Comparison of ENCODE assay signal across 17 mouse cellular contexts in the genomic region with DNA sequence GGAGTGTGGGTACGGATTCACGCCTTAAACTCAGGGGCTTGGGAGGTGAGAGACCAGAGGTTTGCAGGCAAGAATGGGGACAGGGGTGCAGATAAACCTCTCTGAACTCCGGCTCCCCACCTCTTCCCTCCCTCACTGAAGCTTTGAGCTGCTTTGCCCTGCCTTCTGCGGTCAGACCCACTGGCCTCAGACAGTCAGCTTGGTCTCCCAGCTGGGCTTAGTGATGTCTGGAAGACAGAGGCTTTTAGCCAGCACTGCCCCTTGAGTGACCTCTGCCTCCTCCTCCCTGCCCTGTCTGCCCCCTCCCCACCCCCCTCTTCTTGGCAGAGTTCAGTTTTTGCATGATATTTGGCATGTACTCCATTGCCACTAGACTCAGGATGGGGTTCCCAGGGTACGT. TPM values are rescaled to one million over a fixed set of nuclear protein-coding genes. Genes with fewer than 3 reads are reported as not detected.
A peak's percentile ranks its signal among the peaks of the same experiment; 100 is the strongest.
DNase-seq lines count a peak whose midpoint lies in the region; ATAC-seq and TF ChIP-seq lines count a peak whose summit lies in the region.
"Had no signal": no experiment of that assay in that cellular context is flagged by ENCODE, and none has a peak within 500 bp of the region (broad histone marks: within the 10 kb centered on the region; RNA-seq: fewer than 3 reads in every experiment).

No protein-coding gene starts in this region.

- TF ChIP-seq POLR2A in myocyte (IDR thresholded peaks at IDR 0.05; ENCODE audit: insufficient read length, low read depth) = no peak

- H3ac ChIP-seq in myocyte (ENCODE audit: control insufficient read depth, insufficient read length) = no peak overlapping the region

- peak overlapping the region; percentile 97 for H3K4me2 ChIP-seq in forebrain, embryonic 12.5 days
- peak overlapping the region; percentile 97 for H3K4me2 ChIP-seq in hindbrain, embryonic 16.5 days (ENCODE audit: low read length)
- H3K4me2 ChIP-seq in myocyte (ENCODE audit: low read depth) = peak overlapping the region; percentile 45
- no peak overlapping the region for H3K4me2 ChIP-seq in intestine, embryonic 15.5 days (replicated peaks)

- H3K9ac ChIP-seq in forebrain, embryonic 12.5 days = 0 out of 2 replicates have a peak overlapping the region, but pooled peaks have one; percentile 65
- H3K9ac ChIP-seq in hindbrain, embryonic 16.5 days (ENCODE audit: low read depth, low read length) = peak overlapping the region; percentile 87; the same call in 1 of the 2 replicates
- H3K9ac ChIP-seq in intestine, embryonic 15.5 days = no peak overlapping the region
- H3K9ac ChIP-seq: embryonic facial prominence, embryonic 15.5 days had no signal

- TF ChIP-seq CTCF in layer of hippocampus, adult 2 months (conservative IDR thresholded peaks at IDR 0.05) = no peak

- H3K9me3 ChIP-seq in forebrain, embryonic 12.5 days = no peaks in the 10 kb centered on the region
- H3K9me3 ChIP-seq in hindbrain, embryonic 16.5 days (ENCODE audit: control insufficient read depth, low read length) = no peaks in the 10 kb centered on the region
- no peaks in the 10 kb centered on the region for H3K9me3 ChIP-seq in intestine, embryonic 15.5 days
- H3K9me3 ChIP-seq: embryonic facial prominence, embryonic 15.5 days had no signal

- H3K36me3 ChIP-seq in forebrain, embryonic 12.5 days (replicated peaks) = no peaks in the 10 kb centered on the region
- H3K36me3 ChIP-seq in hindbrain, embryonic 16.5 days (ENCODE audit: control insufficient read depth, insufficient read depth, low read length) = no peaks in the 10 kb centered on the region
- no peaks in the 10 kb centered on the region for H3K36me3 ChIP-seq in myocyte (ENCODE audit: control insufficient read depth, insufficient read depth)
- H3K36me3 ChIP-seq in intestine, embryonic 15.5 days = no peaks in the 10 kb centered on the region
- H3K36me3 ChIP-seq: embryonic facial prominence, embryonic 15.5 days had no signal

- no peaks in the 10 kb centered on the region for H3K79me2 ChIP-seq in myocyte (ENCODE audit: control insufficient read depth, insufficient read depth)

- peaks cover 50% of the 10 kb centered on the region for H3K27me3 ChIP-seq in forebrain, embryonic 12.5 days
- no peaks in the 10 kb centered on the region for H3K27me3 ChIP-seq in hindbrain, embryonic 16.5 days (replicated peaks; ENCODE audit: control insufficient read depth, insufficient read depth, low read length)
- H3K27me3 ChIP-seq in myocyte (ENCODE audit: control insufficient read depth, insufficient read depth, insufficient read length) = peaks cover 37% of the 10 kb centered on the region
- peaks cover 42% of the 10 kb centered on the region for H3K27me3 ChIP-seq in intestine, embryonic 15.5 days (replicated peaks)

- WGBS in forebrain, embryonic 12.5 days = 49% methylated on average over 5 of the region's 5 CpGs
- 28% methylated on average over 5 of the region's 5 CpGs for WGBS in hindbrain, embryonic 16.5 days
- 48% methylated on average over 5 of the region's 5 CpGs for WGBS in intestine, embryonic 15.5 days

- no peak for ATAC-seq in forebrain, embryonic 12.5 days (ENCODE audit: low FRiP score)
- ATAC-seq in hindbrain, embryonic 16.5 days = no peak
- ATAC-seq in intestine, embryonic 15.5 days = no peak
- ATAC-seq: inflammation-experienced regulatory T-cells, adult 6 months had no signal

- H3K27ac ChIP-seq in layer of hippocampus, adult 2 months = peak overlapping the region; percentile 97
- no peak overlapping the region for H3K27ac ChIP-seq in forebrain, embryonic 12.5 days
- 0 out of 2 replicates have a peak overlapping the region, but pooled peaks have one; percentile 12 for H3K27ac ChIP-seq in hindbrain, embryonic 16.5 days (ENCODE audit: low read depth, low read length)
- no peak overlapping the region for H3K27ac ChIP-seq in intestine, embryonic 15.5 days
- H3K27ac ChIP-seq: embryonic facial prominence, embryonic 15.5 days had no signal

- peak overlapping the region; percentile 75 for H3K4me3 ChIP-seq in layer of hippocampus, adult 2 months
- H3K4me3 ChIP-seq in forebrain, embryonic 12.5 days (replicated peaks) = peak overlapping the region; percentile 54; the same call in 1 of the 2 replicates
- H3K4me3 ChIP-seq in hindbrain, embryonic 16.5 days (ENCODE audit: low read length) = peak overlapping the region; percentile 71
- H3K4me3 ChIP-seq in myocyte = no peak overlapping the region
- no peak overlapping the region for H3K4me3 ChIP-seq in intestine, embryonic 15.5 days (replicated peaks)

- no peak for DNase-seq in layer of hippocampus, adult 2 months (ENCODE audit: low spot score in 2 of 2)
- DNase-seq in layer of hippocampus, postnatal 14 days (ENCODE audit: low spot score in 2 of 2) = no peak
- DNase-seq in spleen, adult 18-20 months = no peak
- no peak for DNase-seq in kidney, postnatal 4 days
- DNase-seq: adrenal gland, adult 2 months; cerebellum, postnatal 14 days; heart, adult 18-20 months; kidney, postnatal 10 days; lung, adult 2 months; thymus, adult 2 months had no signal

- H3K4me1 ChIP-seq in forebrain, embryonic 12.5 days = peaks cover 17% of the 10 kb centered on the region
- H3K4me1 ChIP-seq in hindbrain, embryonic 16.5 days (ENCODE audit: control insufficient read depth, insufficient read depth, low read depth, low read length) = peaks cover 17% of the 10 kb centered on the region
- H3K4me1 ChIP-seq in intestine, embryonic 15.5 days (replicated peaks) = peaks cover 9% of the 10 kb centered on the region

TF ChIP-seq in myocyte, 11 proteins besides CTCF, POLR2A, EP300 and RAD21:
- TF ChIP-seq TCF12 (IDR thresholded peaks at IDR 0.05; ENCODE audit: insufficient read depth, poor library complexity, severe bottlenecking) = no peak
- no peak for TF ChIP-seq MAX (IDR thresholded peaks at IDR 0.05; ENCODE audit: low read depth)
- no peak for TF ChIP-seq MYOG (IDR thresholded peaks at IDR 0.05; ENCODE audit: control insufficient read depth in 1 of 3, insufficient read depth in 1 of 3, insufficient read length in 2 of 3, low read depth in 2 of 3)
- no peak for TF ChIP-seq CEBPB (IDR thresholded peaks at IDR 0.05; ENCODE audit: insufficient read depth, poor library complexity, severe bottlenecking)
- no peak for TF ChIP-seq TCF3 (IDR thresholded peaks at IDR 0.05; ENCODE audit: insufficient read length, low read depth)
- TF ChIP-seq SRF (IDR thresholded peaks at IDR 0.05; ENCODE audit: control insufficient read depth, insufficient read length, low read depth) = no peak
- TF ChIP-seq POLR2AphosphoS2 (IDR thresholded peaks at IDR 0.05; ENCODE audit: insufficient read length, low read depth) = no peak
- TF ChIP-seq MYOD1 (IDR thresholded peaks at IDR 0.05; ENCODE audit: control insufficient read depth in 1 of 3, insufficient read length in 2 of 3, low read depth in 2 of 3) = no peak
- no peak for TF ChIP-seq REST (IDR thresholded peaks at IDR 0.05; ENCODE audit: insufficient read depth, insufficient read length)
- no peak for TF ChIP-seq E2F4 (IDR thresholded peaks at IDR 0.05; ENCODE audit: insufficient read depth)
- TF ChIP-seq USF1 (IDR thresholded peaks at IDR 0.05; ENCODE audit: low read depth) = no peak

RNA-seq across cellular contexts. Expression of gene Pacsin1, which starts 31.1 kb away (rescaled TPM):
- total RNA-seq in layer of hippocampus, adult 2 months (2021) = 100 to 1,000 TPM; 321 to 335 TPM
- 100 to 1,000 TPM; 270 to 280 TPM for total RNA-seq in layer of hippocampus, postnatal 14 days (2021)
- 9.0 and 12.7 TPM in 2 replicates for polyA plus RNA-seq in forebrain, embryonic 12.5 days (2016; fragmentation: Nextera tagmentation; extraction: Ambion mirVana)
- polyA plus RNA-seq in hindbrain, embryonic 16.5 days (2015; fragmentation: Nextera tagmentation; extraction: Ambion mirVana) = 67.0 and 77.9 TPM in 2 replicates
- 3.0 TPM for polyA plus RNA-seq in myocyte (2012; fragmentation: generic; extraction: Trizol)
- 2.6 and 2.7 TPM in 2 replicates for polyA plus RNA-seq in intestine, embryonic 15.5 days (2015; fragmentation: Nextera tagmentation; extraction: Ambion mirVana)

RNA-seq across cellular contexts. Expression of gene Spdef, which starts 42.4 kb away (rescaled TPM):
- under 1 TPM; 0.59 to 0.61 TPM for total RNA-seq in layer of hippocampus, adult 2 months (2021)
- total RNA-seq in layer of hippocampus, postnatal 14 days (2021) = under 1 TPM; 0.25 to 0.26 TPM
- polyA plus RNA-seq in forebrain, embryonic 12.5 days (2016; fragmentation: Nextera tagmentation; extraction: Ambion mirVana) = 0.37 TPM in 1 of 2 replicates, not detected in the other
- polyA plus RNA-seq in hindbrain, embryonic 16.5 days (2015; fragmentation: Nextera tagmentation; extraction: Ambion mirVana) = 0.60 and 1.6 TPM in 2 replicates
- polyA plus RNA-seq in myocyte (2012; fragmentation: generic; extraction: Trizol) = 0.05 TPM
- polyA plus RNA-seq in intestine, embryonic 15.5 days (2015; fragmentation: Nextera tagmentation; extraction: Ambion mirVana) = 14.1 and 17.1 TPM in 2 replicates
- polyA plus RNA-seq: inflammation-experienced regulatory T-cells, adult 6 months had no signal

RNA-seq across cellular contexts. Expression of gene Rps10, which starts 49.9 kb away (rescaled TPM):
- total RNA-seq in layer of hippocampus, adult 2 months (2021) = 100 to 1,000 TPM; 495 to 504 TPM
- 100 to 1,000 TPM; 413 to 460 TPM for total RNA-seq in layer of hippocampus, postnatal 14 days (2021)
- 699 and 734 TPM in 2 replicates for polyA plus RNA-seq in forebrain, embryonic 12.5 days (2016; fragmentation: Nextera tagmentation; extraction: Ambion mirVana)
- 404 and 408 TPM in 2 replicates for polyA plus RNA-seq in hindbrain, embryonic 16.5 days (2015; fragmentation: Nextera tagmentation; extraction: Ambion mirVana)
- 3,606 TPM for polyA plus RNA-seq in myocyte (2012; fragmentation: generic; extraction: Trizol)
- 973 and 1,022 TPM in 2 replicates for polyA plus RNA-seq in intestine, embryonic 15.5 days (2015; fragmentation: Nextera tagmentation; extraction: Ambion mirVana)

RNA-seq across cellular contexts. Expression of gene RPS10-NUDT3, which starts 51.4 kb away (rescaled TPM):
- not detected for total RNA-seq in layer of hippocampus, adult 2 months (2021)
- not detected for total RNA-seq in layer of hippocampus, postnatal 14 days (2021)
- not detected in 2 replicates for polyA plus RNA-seq in forebrain, embryonic 12.5 days (2016; fragmentation: Nextera tagmentation; extraction: Ambion mirVana)
- not detected in 2 replicates for polyA plus RNA-seq in hindbrain, embryonic 16.5 days (2015; fragmentation: Nextera tagmentation; extraction: Ambion mirVana)
- not detected for polyA plus RNA-seq in myocyte (2012; fragmentation: generic; extraction: Trizol)
- not detected in 2 replicates for polyA plus RNA-seq in intestine, embryonic 15.5 days (2015; fragmentation: Nextera tagmentation; extraction: Ambion mirVana)
- total RNA-seq: adrenal gland, adult 2 months had no signal
- polyA plus RNA-seq: adrenal gland, adult 2 months; embryonic facial prominence, embryonic 15.5 days; heart, embryonic 16.5 days; inflammation-experienced regulatory T-cells, adult 6 months; lung, adult 2 months; thymus, adult 2 months had no signal

Comparison
In these comparisons a context has a peak if more than half of its experiments do, and no peak if none do; other contexts are left out.
1. H3K27ac ChIP-seq: peak in layer of hippocampus, adult 2 months (single experiment) and hindbrain, embryonic 16.5 days (single experiment); none in forebrain, embryonic 12.5 days (single experiment) and intestine, embryonic 15.5 days (single experiment).
2. H3K4me3 ChIP-seq: peak in layer of hippocampus, adult 2 months (single experiment), forebrain, embryonic 12.5 days (single experiment) and hindbrain, embryonic 16.5 days (single experiment); none in myocyte (single experiment) and intestine, embryonic 15.5 days (single experiment).